Mouse (Mus musculus) left cerebral cortex, postnatal 14 days (tissue): ENCODE measurements around the gene Lca5l. TPM values are rescaled to one million over a fixed set of nuclear protein-coding genes. Genes with fewer than 3 reads are reported as not detected.
"Not testable (repeated sequence)": the region's sequence is repeated elsewhere in the genome, so short reads cannot be mapped to it uniquely, and the experiment has no call there.

Source experiments
- DNase-seq, 2 experiments: peaks; one replicate each; pipeline ENCODE4 v3.0.0; 2021 to 2022; ENCODE audit warnings: low spot score in 2 of 2, mixed read lengths in 1 of 2
- intact Hi-C: fragments of 180-260 bp; cut with DNase I; formaldehyde crosslinking; loops from one replicate; pipeline ENCODE4 v1.15.1; 2025
- total RNA-seq, 2 experiments: library from RNA; stranded (reverse); gene quantifications; 2 replicates each; pipeline ENCODE4 v1.2.3; 2021

Lca5l gene
- total RNA-seq, 2 experiments from 2014 or later, result 0.88 to 1.5 TPM

DNA sequence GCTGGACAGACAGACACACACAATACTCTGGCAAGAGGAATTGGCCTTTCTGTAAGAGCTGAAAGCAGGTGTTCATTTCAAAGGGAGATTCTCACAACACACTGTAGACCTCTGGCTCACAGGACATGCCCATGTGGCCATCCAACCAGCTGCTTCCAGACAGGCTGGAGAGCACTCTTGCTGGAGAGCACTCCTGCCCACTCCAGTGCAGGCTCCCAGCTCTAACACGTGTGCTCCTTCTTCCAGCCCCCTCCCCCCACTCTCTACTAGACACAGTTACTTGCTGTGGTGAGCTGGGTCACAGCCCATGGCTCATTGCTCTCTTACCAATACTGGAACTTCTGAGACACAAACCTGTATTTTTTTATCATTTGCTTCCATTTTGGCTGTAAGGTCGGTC, 16.7 kb downstream of the Lca5l start:
- intact Hi-C loops, result no loop called here

DNA sequence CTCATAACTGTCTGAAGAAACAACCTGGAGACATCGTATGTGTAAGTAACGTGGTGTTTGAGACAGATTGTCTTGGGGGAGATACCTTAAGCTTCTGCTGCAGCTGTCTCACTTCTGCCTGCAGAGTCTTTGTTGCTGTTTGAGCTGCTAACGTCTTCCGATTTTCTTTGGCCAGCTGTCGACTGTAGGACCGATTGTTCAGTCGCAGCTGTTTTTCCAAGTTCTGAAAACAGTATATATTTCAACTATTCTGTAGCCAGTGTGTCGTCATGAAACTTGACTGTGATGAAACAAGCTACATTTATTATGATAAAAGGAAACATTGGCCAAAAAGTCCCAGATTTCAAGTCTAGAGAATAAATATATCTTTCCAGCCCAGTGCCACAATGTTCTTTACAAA, 18.4 kb downstream of the Lca5l start:
- no peak for DNase-seq
- intact Hi-C loops, result no loop called here

More for the DNA sequence above, 16.7 kb downstream of the Lca5l start:
- no peak for DNase-seq

DNA sequence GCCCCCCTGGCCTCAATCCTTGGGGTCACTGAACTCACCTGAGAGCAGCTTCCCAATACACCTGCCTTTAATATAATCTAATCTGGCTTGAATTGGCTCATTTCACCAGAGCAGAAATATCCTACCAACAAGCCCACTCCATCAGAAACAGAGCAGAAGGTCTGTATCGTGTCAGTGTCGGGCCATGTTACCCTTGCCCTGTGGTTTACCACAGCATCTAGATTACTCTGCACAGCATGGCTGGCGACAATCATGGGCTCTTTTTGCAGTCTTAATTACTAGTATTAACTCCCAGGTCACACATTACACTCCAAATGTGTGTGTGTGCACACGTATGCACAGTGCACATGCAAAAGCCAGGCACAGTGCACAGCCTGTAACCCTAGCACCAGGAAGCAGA, 23.2 kb downstream of the Lca5l start:
- DNase-seq, result no peak
- intact Hi-C loops, result no loop called here

DNA sequence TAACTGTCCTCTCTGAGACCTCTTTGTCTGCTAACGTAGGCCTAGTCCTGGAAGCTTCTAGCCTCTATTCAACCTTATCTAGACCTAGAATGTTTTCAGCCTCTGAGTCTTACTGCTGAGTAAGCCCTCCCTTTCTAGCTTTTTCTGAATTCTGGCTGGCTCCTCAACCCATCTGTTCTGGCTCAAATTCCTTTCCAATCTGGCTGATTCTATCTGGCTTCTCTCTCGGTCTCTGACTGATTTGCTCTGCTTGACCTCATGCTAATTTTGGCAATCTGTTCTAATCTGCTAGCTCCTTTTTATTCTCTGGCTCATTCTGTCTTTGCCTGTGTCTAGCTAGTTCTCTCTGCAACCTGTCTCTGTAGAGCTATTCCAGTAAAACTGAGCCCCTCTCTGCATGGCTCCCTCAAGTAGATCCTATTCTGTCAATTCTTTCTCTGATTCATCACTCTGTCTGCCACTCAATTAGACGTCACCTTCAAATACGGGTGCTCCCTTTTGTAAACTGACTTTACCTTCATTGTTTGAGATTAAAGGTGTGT, 26.3 kb downstream of the Lca5l start:
- no peak for DNase-seq
- intact Hi-C loops, result no loop called here

DNA sequence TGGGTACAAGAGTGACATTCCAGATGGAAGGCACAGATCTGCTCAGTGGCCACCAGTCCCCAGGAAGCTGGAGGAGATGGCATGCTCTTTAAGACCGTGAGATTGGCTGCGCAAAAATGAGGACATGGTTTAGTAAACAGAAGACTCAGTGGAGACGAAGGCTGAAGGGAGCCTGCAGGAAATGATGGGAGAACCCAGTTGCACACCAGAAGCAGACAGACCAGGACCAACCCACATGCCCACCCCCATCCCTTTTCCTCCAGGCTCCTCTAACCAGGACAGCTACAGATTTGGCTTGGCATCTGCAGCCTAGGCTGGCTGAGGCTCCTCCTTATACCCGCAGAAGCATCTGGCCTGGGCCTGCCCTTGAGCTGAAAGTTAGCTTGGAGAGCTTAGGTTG, 30.7 kb downstream of the Lca5l start:
- intact Hi-C loops, result no loop called here
- no peak for DNase-seq

DNA sequence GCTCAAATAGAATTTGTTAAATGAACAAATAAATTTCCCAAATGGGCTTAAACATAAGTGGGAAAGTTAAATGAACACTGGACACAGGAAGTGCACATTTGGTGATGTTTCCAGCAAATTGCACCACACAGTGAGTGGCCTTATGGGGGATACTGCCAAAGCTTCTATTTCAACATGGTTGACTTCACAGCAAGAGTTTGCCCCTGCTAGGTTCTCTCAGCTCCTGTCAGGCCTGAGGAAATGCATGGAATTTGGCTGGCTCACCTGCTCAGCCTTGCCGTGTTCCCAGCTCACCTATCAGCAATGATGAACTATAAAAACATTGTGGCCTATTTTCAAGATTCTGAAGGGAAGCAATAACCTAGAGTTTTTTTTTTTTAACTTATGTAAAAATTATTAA, 31.1 kb downstream of the Lca5l start:
- no peak for DNase-seq
- intact Hi-C loops, result no loop called here

DNA sequence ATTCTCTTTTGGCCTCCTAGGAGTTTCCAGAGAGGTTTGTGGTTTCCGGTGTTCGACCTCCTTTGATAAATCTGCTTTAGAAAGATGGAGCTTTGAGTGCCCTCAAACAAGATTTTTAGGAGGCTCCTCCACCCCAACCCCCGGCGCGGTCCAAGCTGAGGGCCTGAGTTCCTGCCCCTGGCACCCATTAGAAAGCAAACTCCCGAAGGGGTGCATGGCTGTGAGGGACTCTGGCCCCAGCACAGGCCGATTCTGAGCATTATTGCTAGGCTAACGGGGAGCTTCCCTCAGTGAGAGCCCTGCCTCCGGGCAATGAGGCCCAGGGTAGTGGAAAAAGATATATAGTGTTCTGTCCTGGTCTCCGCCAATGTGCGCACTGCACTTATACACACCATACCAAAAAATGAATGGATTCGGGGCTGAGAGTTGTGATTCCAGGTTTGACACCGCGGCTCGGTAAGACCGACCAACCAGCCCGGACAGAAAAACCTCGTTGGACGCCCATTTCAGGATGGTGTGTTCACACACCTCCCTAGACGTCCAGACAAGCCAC, 32.2 kb downstream of the Lca5l start:
- no peak for DNase-seq
- intact Hi-C loops, result no loop called here

DNA sequence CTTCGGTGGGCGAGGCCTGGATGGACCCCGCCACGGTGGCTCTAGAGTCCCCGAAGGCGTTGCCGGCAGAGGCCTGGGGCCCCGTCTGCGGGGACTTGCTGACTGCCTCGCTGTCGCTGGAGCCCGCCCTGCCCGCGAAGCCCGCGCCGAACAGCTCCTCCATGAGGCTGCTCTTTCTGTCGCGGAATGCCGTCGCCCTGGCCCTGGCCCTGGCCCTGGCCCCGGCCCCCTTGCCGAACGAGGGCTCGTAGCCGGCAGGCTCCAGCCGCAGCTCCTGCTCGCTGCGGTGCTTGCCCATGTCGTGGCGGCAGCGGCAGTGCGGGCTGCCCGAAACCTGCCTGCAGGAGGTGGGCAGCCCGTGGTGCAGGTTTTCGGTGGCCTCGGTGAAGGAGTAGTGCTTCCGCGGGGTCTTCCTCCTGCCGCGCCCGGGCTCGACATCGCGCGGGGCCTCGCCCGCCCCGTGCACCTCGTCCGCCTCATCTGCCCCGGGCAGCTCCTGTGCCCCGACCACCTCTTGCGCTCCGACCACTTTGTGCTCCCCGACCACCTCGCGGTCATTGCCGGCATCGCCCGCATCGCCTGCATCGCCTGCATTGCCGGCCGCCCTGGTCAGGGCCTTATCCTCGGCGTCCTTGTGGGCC, 32.9 kb downstream of the Lca5l start:
- DNase-seq, result peak; percentile 43 to 52
- intact Hi-C loops, result no loop called here

DNA sequence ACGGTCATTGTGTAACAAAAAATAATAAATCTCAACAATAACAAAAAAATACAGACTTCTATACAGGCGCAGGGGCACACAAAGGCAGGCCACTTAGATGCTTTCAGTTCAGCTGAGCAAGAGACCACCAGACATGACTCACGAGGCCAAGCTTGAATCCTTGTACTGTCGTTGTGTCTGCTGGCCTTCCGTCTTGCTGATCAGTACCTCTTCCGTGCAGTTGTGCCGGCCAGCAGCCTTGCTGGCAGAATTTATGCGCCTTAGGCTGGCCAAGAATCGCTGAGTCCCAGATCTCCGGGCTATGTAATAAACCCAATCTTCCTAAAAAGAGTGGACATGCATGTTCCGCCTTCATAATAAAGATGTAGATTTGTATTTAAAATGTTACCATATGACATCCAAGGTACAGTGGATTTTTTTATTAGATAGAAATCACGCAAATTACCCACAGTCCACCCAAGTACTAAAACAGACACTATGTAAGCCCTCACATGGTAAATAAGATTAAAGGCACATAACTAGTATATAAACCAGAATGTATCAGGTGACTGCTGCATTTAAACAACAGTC, 33.5 kb downstream of the Lca5l start:
- intact Hi-C loops, result no loop called here
- no peak for DNase-seq

DNA sequence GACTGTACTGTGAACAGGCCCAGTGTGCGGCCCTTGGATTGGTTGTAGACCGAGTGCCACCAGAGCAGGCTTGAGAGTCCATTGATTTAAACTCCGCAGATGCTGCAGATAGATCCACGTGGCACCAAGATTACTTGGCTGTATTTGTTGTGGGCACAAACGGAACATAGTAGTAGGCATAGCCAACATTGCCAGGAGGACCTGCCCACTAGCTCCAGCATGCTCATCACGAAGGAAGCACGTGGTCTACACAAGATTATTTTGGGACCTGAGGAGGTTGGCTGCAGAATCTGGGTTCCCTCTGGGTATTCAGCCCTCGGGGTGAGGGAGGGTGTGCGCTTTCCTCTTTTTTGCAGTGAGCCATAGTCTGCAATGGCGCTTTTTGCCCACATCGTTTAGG, 34.9 kb downstream of the Lca5l start:
- peak; percentile 73 to 85 for DNase-seq

DNA sequence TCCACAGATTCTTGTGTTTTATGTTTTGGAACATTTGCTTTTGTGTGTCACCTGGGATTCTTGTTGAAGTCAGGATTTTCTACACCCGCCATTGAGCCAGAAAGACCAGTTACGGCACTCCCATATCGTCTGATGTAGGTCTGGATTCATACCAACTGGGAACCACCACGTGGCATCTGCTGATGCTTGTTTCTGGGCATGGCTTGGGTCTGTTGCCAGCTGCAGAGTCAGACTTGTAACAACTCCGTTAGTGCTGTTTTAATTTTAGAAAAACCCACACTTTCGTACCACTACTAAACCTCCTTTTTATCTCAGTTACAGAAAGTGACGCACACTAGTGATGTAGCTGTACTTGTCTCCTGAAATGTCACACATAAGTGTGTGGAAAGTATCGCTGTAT, 36.1 kb downstream of the Lca5l start:
- intact Hi-C loops, result loop anchor here (2.0 kb wide), 1 partner anchor 35 kb away; no protein-coding TSS in a partner anchor
- peak; percentile 78 to 91 for DNase-seq

More for the DNA sequence above, 34.9 kb downstream of the Lca5l start:
- intact Hi-C loops, result loop anchor here (2.0 kb wide), 1 partner anchor 34 kb away; no protein-coding TSS in a partner anchor

DNA sequence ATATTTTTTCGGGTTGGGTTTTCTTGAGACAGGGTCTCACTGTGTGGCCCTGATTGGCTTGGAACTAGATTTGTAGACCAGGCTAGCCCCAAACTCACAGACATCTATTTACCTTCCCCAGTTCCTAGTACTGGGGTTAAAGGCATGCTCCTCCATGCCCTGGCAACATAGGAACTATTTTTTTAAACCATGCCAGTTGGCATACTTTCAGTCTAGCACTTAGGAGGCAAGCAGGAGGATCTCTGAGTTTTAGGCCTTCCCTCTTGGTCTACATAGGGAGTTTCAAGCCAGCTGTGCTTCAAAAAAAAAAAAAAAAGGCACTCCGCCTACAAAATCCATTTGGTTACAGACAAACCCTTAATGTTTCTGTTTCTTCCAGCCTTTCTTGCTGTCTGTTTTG, 37.6 kb downstream of the Lca5l start:
- intact Hi-C loops, result no loop called here
- no peak for DNase-seq

DNA sequence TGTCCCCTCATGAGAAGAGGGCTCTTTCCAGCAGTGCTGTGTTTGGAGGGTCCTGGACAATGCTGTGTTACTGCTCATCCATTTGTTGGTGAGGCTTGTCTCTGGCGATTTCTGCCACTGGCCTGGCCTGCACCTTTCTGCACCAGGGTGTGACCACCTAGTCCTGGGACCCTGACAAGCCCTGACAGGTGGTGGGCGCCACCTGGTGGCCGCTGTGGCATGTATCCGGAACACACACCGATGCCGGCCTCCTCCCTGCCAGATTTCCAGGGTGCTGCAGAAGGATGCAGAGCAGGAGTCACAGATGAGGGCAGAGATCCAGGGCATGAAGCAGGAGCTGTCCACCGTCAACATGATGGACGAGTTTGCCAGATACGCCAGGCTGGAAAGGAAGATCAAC, 40.5 kb downstream of the Lca5l start:
- intact Hi-C loops, result no loop called here
- peak; percentile 59 to 68 for DNase-seq

DNA sequence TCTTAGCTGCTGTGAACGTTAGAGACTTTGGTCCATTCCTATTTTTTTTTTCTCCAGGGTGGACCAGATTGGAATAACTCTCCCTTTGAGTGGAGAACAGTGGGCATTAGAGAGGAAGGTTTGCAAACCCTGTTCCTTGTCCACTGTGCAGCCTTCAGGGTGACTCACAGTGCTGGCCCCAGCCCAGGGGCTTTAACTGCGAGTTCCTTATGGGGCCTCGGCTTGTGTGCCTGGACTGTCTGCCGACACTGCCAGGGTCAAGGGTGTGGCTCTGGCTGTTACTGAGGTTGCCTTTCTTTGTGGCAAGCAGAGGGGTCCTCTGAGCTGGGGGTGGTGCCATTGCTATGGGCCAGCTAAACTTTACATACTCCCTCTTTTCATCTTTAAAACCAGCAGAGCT, 41.1 kb downstream of the Lca5l start:
- no peak for DNase-seq
- intact Hi-C loops, result no loop called here

DNA sequence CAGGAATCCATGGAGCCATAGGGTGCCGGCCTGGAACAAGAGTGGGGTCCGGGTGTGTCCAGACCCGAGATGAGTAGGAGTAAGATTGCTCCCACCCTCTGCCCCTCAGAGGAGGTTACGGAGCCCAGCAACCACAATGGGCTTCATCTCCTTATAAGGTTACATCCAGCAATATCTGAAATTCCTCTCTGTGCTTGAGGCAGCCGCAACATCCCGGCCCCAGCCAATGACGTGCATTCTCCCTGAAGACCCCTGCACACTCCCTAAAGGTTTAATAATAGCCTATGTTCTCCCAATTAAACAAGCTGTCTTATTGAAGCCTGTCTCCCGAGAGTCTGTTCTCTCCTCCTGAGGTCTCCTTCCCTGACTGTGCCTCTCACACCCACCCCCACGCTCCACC, 42.8 kb downstream of the Lca5l start:
- intact Hi-C loops, result loop anchor here (5.0 kb wide), 1 partner anchor 193 kb away; no protein-coding TSS in a partner anchor

DNA sequence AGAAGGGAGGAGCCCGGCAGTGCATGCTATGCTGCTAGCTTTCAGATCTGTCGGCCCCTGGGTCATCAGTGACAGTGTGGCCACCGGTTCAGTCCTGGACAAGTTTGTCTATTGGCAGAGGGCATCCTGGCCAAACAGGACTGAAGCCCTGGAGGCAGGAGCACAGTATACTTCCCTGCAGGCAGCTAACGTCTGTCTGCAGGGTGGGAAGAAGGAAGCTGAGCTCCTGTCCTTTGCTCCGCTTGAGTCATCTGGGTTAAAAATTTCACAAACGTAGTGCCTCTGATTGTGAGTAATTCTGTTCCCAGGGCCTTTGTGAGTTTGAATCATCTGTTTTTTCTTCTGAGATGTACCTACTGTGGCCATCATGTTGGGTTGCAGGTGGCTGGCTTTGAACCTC, 43.2 kb downstream of the Lca5l start:
- intact Hi-C loops, result loop anchor here (5.0 kb wide), 1 partner anchor 193 kb away; no protein-coding TSS in a partner anchor
- DNase-seq, result no peak

More for the DNA sequence above, 42.8 kb downstream of the Lca5l start:
- DNase-seq, result no peak

DNA sequence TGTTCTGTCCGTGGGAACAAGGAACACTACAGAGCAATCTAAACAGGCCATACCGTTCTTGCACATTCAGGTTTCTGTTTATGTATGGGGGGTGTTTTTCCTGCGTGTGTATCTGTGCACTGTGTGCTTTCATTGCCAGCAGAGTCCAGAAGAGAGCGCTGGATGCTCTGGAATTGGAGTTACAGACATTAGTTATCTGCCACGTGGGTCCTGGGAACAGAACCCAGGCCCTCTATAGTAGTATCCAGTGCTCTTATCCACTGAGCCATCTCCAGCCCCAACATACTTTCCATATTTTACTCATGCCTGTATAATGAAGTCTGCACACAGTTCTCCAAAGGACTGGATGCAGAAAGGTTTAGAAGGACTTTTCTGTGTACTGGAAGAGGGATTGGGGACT, 46.3 kb downstream of the Lca5l start:
- no peak for DNase-seq
- intact Hi-C loops, result loop anchor here (5.0 kb wide), 1 partner anchor 196 kb away; no protein-coding TSS in a partner anchor

DNA sequence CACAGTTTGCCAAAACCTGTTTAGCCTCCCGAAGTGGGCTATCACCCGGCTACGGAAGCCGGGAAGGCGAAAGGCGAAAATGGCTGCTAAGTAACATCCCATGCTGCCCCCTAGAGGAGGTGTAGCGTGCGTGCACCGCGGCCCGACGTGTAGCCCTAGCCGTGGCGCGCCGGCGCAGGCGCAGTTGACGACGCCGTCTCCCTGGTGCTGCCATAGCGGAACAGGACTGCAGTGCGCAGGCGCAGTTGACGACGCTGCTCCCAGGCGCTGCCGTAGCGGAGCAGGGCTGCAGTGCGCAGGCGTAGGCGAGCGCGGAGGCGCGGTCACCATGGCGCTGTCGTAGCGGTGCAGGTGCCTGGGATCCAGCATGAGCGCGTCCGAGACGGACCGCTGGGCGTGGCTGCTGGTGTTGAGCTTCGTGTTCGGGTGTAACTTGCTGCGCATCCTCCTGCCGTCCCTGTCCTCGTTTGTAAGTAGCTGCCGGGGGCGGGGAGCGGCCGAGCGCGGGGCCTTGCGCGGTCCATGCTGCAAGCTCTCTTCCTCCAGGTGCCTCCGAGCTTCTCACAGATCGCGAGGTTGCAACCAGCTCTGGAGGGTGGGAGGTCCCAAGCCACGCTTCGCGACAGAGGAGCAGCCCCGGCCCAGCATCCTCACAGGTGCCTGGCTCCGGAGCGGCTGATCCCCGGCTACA, 46.8 kb downstream of the Lca5l start, which contains the start of gene Wrb:
Gene Wrb (plus strand): TSS at position 298 of the 691 bp plus-strand sequence.
- peak; percentile 100 for DNase-seq
- intact Hi-C loops, result loop anchor here (5.0 kb wide), 1 partner anchor 197 kb away; no protein-coding TSS in a partner anchor

DNA sequence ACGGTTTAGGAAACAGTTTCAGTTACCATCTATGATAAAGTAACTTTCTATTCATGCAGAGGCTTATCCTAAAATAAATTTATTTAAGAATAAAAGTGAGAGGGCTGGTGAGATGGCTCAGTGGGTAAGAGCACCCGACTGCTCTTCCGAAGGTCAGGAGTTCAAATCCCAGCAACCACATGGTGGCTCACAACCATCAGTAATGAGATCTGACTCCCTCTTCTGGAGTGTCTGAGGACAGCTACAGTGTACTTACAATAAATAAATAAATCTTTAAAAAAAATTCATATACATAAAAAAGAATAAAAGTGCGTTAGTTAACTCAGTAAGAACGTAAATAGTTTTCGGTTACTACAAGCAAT, 47.3 kb downstream of the Lca5l start:
- DNase-seq, result not testable (repeated sequence)
- intact Hi-C loops, result loop anchor here (5.0 kb wide), 1 partner anchor 198 kb away; no protein-coding TSS in a partner anchor

DNA sequence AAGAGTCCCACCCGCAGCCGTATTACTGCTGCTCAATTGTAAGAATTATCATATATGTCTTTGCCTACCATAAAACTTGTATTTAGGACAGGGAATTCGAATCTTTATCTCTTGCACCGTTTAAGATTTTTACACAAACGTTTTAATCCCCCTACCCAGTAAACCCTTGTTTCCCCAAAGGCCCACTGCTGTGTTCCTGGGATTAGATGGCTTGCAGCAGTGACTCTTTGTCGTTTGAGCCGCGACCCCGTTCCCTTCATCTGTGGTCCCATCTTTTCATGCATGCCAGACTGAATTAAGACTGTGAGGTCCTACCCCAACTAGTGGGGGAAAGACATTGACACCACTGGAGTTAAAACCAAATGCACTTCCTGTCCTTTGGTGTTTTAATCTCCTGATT, 63.6 kb downstream of the Lca5l start:
- intact Hi-C loops, result loop anchor here (2.0 kb wide), 1 partner anchor 46 kb away; the partner anchor contains the start of gene Brwd1
- DNase-seq, result no peak
